Mouse (Mus musculus) limb, embryonic 14.5 days (tissue): ENCODE data around the gene Myt1. TPM values are rescaled to one million over a fixed set of nuclear protein-coding genes. Genes with fewer than 3 reads are reported as not detected.
"Not testable (repeated sequence)": the region's sequence is repeated elsewhere in the genome, so short reads cannot be mapped to it uniquely, and the experiment has no call there.

Experiments used
- ATAC-seq: fragments of 200-750 bp; cut with Nextera tagmentation; 2 replicates; pipeline ENCODE4 v1.8.0; 2017; ENCODE audit warnings: low read depth, moderate number of reproducible peaks, moderate TSS enrichment; ENCODE audit not compliant: low FRiP score
- DNase-seq: peaks from one replicate; pipeline ENCODE4 v3.0.0-alpha.2; 2015; ENCODE audit warnings: low spot score
- H3K27ac ChIP-seq: fragments of 300-500 bp; sonication (generic); replicated peaks from 2 replicates; pipeline ENCODE4 v1.5.1; 2014; ENCODE audit warnings: low read depth, mild to moderate bottlenecking, low read length, moderate library complexity, mixed read lengths
- H3K27me3 ChIP-seq: fragments of 300-500 bp; sonication (generic); 2 replicates; pipeline ENCODE4 v1.6.1; 2014; ENCODE audit warnings: low read length, mixed read lengths; ENCODE audit not compliant: control insufficient read depth, insufficient read depth
- H3K36me3 ChIP-seq: fragments of 300-500 bp; sonication (generic); 2 replicates; pipeline ENCODE4 v1.6.1; 2014; ENCODE audit warnings: mild to moderate bottlenecking, low read length, moderate library complexity, mixed read lengths; ENCODE audit not compliant: control insufficient read depth, insufficient read depth
- H3K4me1 ChIP-seq: fragments of 300-500 bp; sonication (generic); 2 replicates; pipeline ENCODE4 v1.6.1; 2014; ENCODE audit warnings: antibody characterized with exemption, low read length, mixed read lengths; ENCODE audit not compliant: control insufficient read depth, insufficient read depth
- H3K4me2 ChIP-seq: fragments of 300-500 bp; sonication (generic); replicated peaks from 2 replicates; pipeline ENCODE4 v1.6.1; 2014; ENCODE audit warnings: low read depth, mild to moderate bottlenecking, low read length, moderate library complexity; ENCODE audit not compliant: severe bottlenecking
- H3K4me3 ChIP-seq: fragments of 300-500 bp; sonication (generic); replicated peaks from 2 replicates; pipeline ENCODE4 v1.5.1; 2014; ENCODE audit warnings: low read length
- H3K9ac ChIP-seq: fragments of 300-500 bp; sonication (generic); 2 replicates; pipeline ENCODE4 v1.6.1; 2014; ENCODE audit warnings: mild to moderate bottlenecking, low read depth, low read length, moderate library complexity; ENCODE audit not compliant: severe bottlenecking
- H3K9me3 ChIP-seq: fragments of 300-500 bp; sonication (generic); 2 replicates; pipeline ENCODE4 v1.6.1; 2016; ENCODE audit warnings: low read length; ENCODE audit not compliant: control insufficient read depth
- POLR2A ChIP-seq: fragments of 200-500 bp; IDR thresholded peaks from 2 replicates; pipeline ENCODE4 v1.8.0; 2012; ENCODE audit warnings: inconsistent platforms, mild to moderate bottlenecking, moderate library complexity, borderline replicate concordance; ENCODE audit not compliant: insufficient read depth, insufficient read length; ENCODE audit errors: extremely low read depth
- WGBS: fragments of 180-500 bp; shearing (Covaris S2); extraction: QIAGEN DNeasy Blood & Tissue Kit; methylation state at CpG from one replicate; pipeline ENCODE4 v1.1.7; 2014; 5-methylcytosine and 5-hydroxymethylcytosine counted together
- polyA plus RNA-seq, 2 experiments: library from polyadenylated mRNA; depleted of rRNA in 1 of 2; stranded (reverse) in 1 of 2; unstranded in 1 of 2; fragments of >200 nt; fragmentation: Nextera tagmentation in 1 of 2; extraction: Ambion mirVana in 1 of 2; gene quantifications; 2 replicates each; pipeline versions ENCODE4 v1.2.1 to v1.2.3; 2012 to 2014

Gene Myt1
- polyA plus RNA-seq, 2 experiments: 0.41 TPM; not detected in 1

- Histone ChIP-seq H3K27me3 (no peaks in the 10 kb centered on the region), H3K4me2 (no peak overlapping the region), H3K4me1 (no peaks in the 10 kb centered on the region), H3K4me3 (no peak overlapping the region), H3K9ac (no peak overlapping the region), H3K36me3 (no peaks in the 10 kb centered on the region), H3K27ac (no peak overlapping the region), H3K9me3 (no peaks in the 10 kb centered on the region)
- no peak for TF ChIP-seq POLR2A
- no peak for ATAC-seq
- 50% methylated on average over 2 of the region's 2 CpGs for WGBS
- DNase-seq: no peak
Measured at GRCm38 (mm10) chr2:181777715-181778114, 14.6 kb downstream of the Myt1 start.

GRCm38 (mm10) chr2:181781421-181781820 is 18.3 kb downstream of the Myt1 start:
- H3K36me3 ChIP-seq: no peaks in the 10 kb centered on the region
- DNase-seq: no peak
- no peak overlapping the region for H3K9ac ChIP-seq
- WGBS: 44% methylated on average over 1 of the region's 1 CpGs
- no peak overlapping the region for H3K27ac ChIP-seq
- H3K4me2 ChIP-seq: no peak overlapping the region
- no peaks in the 10 kb centered on the region for H3K27me3 ChIP-seq
- ATAC-seq: no peak
- H3K4me3 ChIP-seq: no peak overlapping the region
- no peaks in the 10 kb centered on the region for H3K4me1 ChIP-seq
- no peaks in the 10 kb centered on the region for H3K9me3 ChIP-seq
- TF ChIP-seq POLR2A: no peak

GRCm38 (mm10) chr2:181787852-181788251 is 24.7 kb downstream of the Myt1 start:
- 70% methylated on average over 5 of the region's 5 CpGs for WGBS

GRCm38 (mm10) chr2:181789396-181789795 is 26.3 kb downstream of the Myt1 start:
- DNase-seq (no peak), ATAC-seq (no peak)
- Histone ChIP-seq H3K4me1 (no peaks in the 10 kb centered on the region), H3K36me3 (no peaks in the 10 kb centered on the region), H3K9ac (no peak overlapping the region), H3K9me3 (no peaks in the 10 kb centered on the region), H3K4me3 (no peak overlapping the region), H3K27ac (no peak overlapping the region), H3K27me3 (no peaks in the 10 kb centered on the region), H3K4me2 (no peak overlapping the region)
- WGBS: 81% methylated on average over 6 of the region's 6 CpGs
- TF ChIP-seq POLR2A: no peak

More at GRCm38 (mm10) chr2:181787852-181788251, 24.7 kb downstream of the Myt1 start:
- no peaks in the 10 kb centered on the region for H3K27me3 ChIP-seq
- no peak overlapping the region for H3K27ac ChIP-seq
- no peak for TF ChIP-seq POLR2A
- no peaks in the 10 kb centered on the region for H3K36me3 ChIP-seq
- no peak overlapping the region for H3K9ac ChIP-seq
- H3K4me3 ChIP-seq: no peak overlapping the region
- H3K9me3 ChIP-seq: no peaks in the 10 kb centered on the region
- no peak overlapping the region for H3K4me2 ChIP-seq
- H3K4me1 ChIP-seq: no peaks in the 10 kb centered on the region
- no peak for ATAC-seq
- DNase-seq: no peak

GRCm38 (mm10) chr2:181793186-181793585 is 30.1 kb downstream of the Myt1 start:
- not testable (repeated sequence) for H3K9me3 ChIP-seq, H3K4me1 ChIP-seq, H3K36me3 ChIP-seq, H3K4me2 ChIP-seq, DNase-seq, H3K27me3 ChIP-seq, H3K9ac ChIP-seq, H3K27ac ChIP-seq, ATAC-seq, H3K4me3 ChIP-seq
- 85% methylated on average over 8 of the region's 8 CpGs for WGBS

GRCm38 (mm10) chr2:181795641-181796130 is 32.6 kb downstream of the Myt1 start:
- Histone ChIP-seq H3K36me3 (no peaks in the 10 kb centered on the region), H3K27me3 (no peaks in the 10 kb centered on the region), H3K9ac (no peak overlapping the region), H3K9me3 (no peaks in the 10 kb centered on the region), H3K27ac (no peak overlapping the region), H3K4me2 (no peak overlapping the region), H3K4me3 (no peak overlapping the region), H3K4me1 (no peaks in the 10 kb centered on the region)
- 64% methylated on average over 3 of the region's 3 CpGs for WGBS
- no peak for ATAC-seq
- no peak for DNase-seq
- TF ChIP-seq POLR2A: no peak
